Mouse (Mus musculus) embryonic facial prominence, embryonic 14.5 days (tissue): Measurements from ENCODE around the gene Gm28035. TPM values are rescaled to one million over a fixed set of nuclear protein-coding genes. Genes with fewer than 3 reads are reported as not detected.

Experiments used
- ATAC-seq: fragments of 200-750 bp; cut with Nextera tagmentation; 2 replicates; pipeline ENCODE4 v1.8.0; 2017; ENCODE audit warnings: low read depth, moderate number of reproducible peaks, moderate TSS enrichment
- DNase-seq: peaks from one replicate; pipeline ENCODE4 v3.0.0-alpha.2; 2015; ENCODE audit warnings: low spot score
- H3K27ac ChIP-seq: fragments of 300-500 bp; sonication (generic); replicated peaks from 2 replicates; pipeline ENCODE4 v1.5.1; 2014; ENCODE audit warnings: low read depth, mild to moderate bottlenecking, low read length, moderate library complexity
- H3K27me3 ChIP-seq: fragments of 300-500 bp; sonication (generic); replicated peaks from 2 replicates; pipeline ENCODE4 v1.6.1; 2014; ENCODE audit warnings: low read length; ENCODE audit not compliant: control insufficient read depth, insufficient read depth
- H3K36me3 ChIP-seq: fragments of 300-500 bp; sonication (generic); 2 replicates; pipeline ENCODE4 v1.6.1; 2014; ENCODE audit warnings: low read length, mixed read lengths; ENCODE audit not compliant: control insufficient read depth, insufficient read depth
- H3K4me1 ChIP-seq: fragments of 300-500 bp; sonication (generic); 2 replicates; pipeline ENCODE4 v1.6.1; 2014; ENCODE audit warnings: antibody characterized with exemption, low read length; ENCODE audit not compliant: control insufficient read depth, insufficient read depth
- H3K4me2 ChIP-seq: fragments of 300-500 bp; sonication (generic); 2 replicates; pipeline ENCODE4 v1.6.1; 2014; ENCODE audit warnings: low read depth, mild to moderate bottlenecking, low read length, moderate library complexity, mixed read lengths
- H3K4me3 ChIP-seq: fragments of 300-500 bp; sonication (generic); 2 replicates; pipeline ENCODE4 v1.5.1; 2014; ENCODE audit warnings: low read depth, mild to moderate bottlenecking, low read length
- H3K9ac ChIP-seq: fragments of 300-500 bp; sonication (generic); 2 replicates; pipeline ENCODE4 v1.6.1; 2014; ENCODE audit warnings: low read depth, mild to moderate bottlenecking, low read length, moderate library complexity, mixed read lengths
- H3K9me3 ChIP-seq: fragments of 300-500 bp; sonication (generic); 2 replicates; pipeline ENCODE4 v1.6.1; 2016; ENCODE audit warnings: low read length; ENCODE audit not compliant: control insufficient read depth
- WGBS: fragments of 180-500 bp; shearing (Covaris S2); extraction: QIAGEN DNeasy Blood & Tissue Kit; methylation state at CpG from one replicate; pipeline ENCODE4 v1.1.7; 2014; 5-methylcytosine and 5-hydroxymethylcytosine counted together
- polyA plus RNA-seq: library from polyadenylated mRNA; unstranded; fragments of >200 nt; fragmentation: Nextera tagmentation; extraction: Ambion mirVana; gene quantifications from 2 replicates; pipeline ENCODE4 v1.2.1, GENCODE M21; 2014

Gm28035 gene
- polyA plus RNA-seq, 1 experiment from 2014 or later: 0.06 TPM

GRCm38 (mm10) chr2:30287027-30287373, 46.6 kb downstream of the Gm28035 start:
- Histone ChIP-seq H3K9ac (peak overlapping the region; percentile 95), H3K27me3 (no peaks in the 10 kb centered on the region), H3K36me3 (0 out of 2 replicates have a peak, but pooled peaks cover 5% of the 10 kb centered on the region), H3K4me2 (peak overlapping the region; percentile 93), H3K27ac (peak overlapping the region; percentile 70), H3K4me3 (peak overlapping the region; percentile 95), H3K9me3 (no peaks in the 10 kb centered on the region), H3K4me1 (peaks cover 15% of the 10 kb centered on the region)
- 0% methylated on average over 10 of the region's 10 CpGs for WGBS
- ATAC-seq (peak; percentile 21; the same call in 1 of the 2 replicates), DNase-seq (peak; percentile 71)

- no peaks in the 10 kb centered on the region for H3K27me3 ChIP-seq
- no peak for DNase-seq
- no peak overlapping the region for H3K4me3 ChIP-seq
- H3K36me3 ChIP-seq: peaks cover 82% of the 10 kb centered on the region
- no peak overlapping the region for H3K9ac ChIP-seq
- 82% methylated on average over 3 of the region's 3 CpGs for WGBS
- no peaks in the 10 kb centered on the region for H3K4me1 ChIP-seq
- ATAC-seq: no peak
- H3K9me3 ChIP-seq: no peaks in the 10 kb centered on the region
- no peak overlapping the region for H3K4me2 ChIP-seq
- no peak overlapping the region for H3K27ac ChIP-seq
These were observed 59.2 kb downstream of the Gm28035 start for GRCm38 (mm10) chr2:30299525-30299924.

- DNase-seq (no peak), ATAC-seq (no peak)
- no peaks in the 10 kb centered on the region for H3K9me3 ChIP-seq
- no peak overlapping the region for H3K9ac ChIP-seq
- H3K4me1 ChIP-seq: no peaks in the 10 kb centered on the region
- 90% methylated on average over 5 of the region's 5 CpGs for WGBS
- H3K27me3 ChIP-seq: no peaks in the 10 kb centered on the region
- no peak overlapping the region for H3K4me2 ChIP-seq
- no peak overlapping the region for H3K4me3 ChIP-seq
- no peak overlapping the region for H3K27ac ChIP-seq
- peaks cover 86% of the 10 kb centered on the region for H3K36me3 ChIP-seq
These were observed 59.6 kb downstream of the Gm28035 start for GRCm38 (mm10) chr2:30299966-30300365.

GRCm38 (mm10) chr2:30306087-30306486, 65.7 kb downstream of the Gm28035 start:
- Histone ChIP-seq H3K9ac (no peak overlapping the region), H3K4me2 (no peak overlapping the region), H3K4me1 (no peaks in the 10 kb centered on the region), H3K27ac (no peak overlapping the region), H3K27me3 (no peaks in the 10 kb centered on the region), H3K4me3 (no peak overlapping the region), H3K36me3 (peaks cover 100% of the 10 kb centered on the region), H3K9me3 (no peaks in the 10 kb centered on the region)
- WGBS: 94% methylated on average over 7 of the region's 7 CpGs
- ATAC-seq (no peak), DNase-seq (no peak)

GRCm38 (mm10) chr2:30309351-30309750, 69.0 kb downstream of the Gm28035 start:
- no peak overlapping the region for H3K9ac ChIP-seq
- no peaks in the 10 kb centered on the region for H3K9me3 ChIP-seq
- H3K4me1 ChIP-seq: no peaks in the 10 kb centered on the region
- ATAC-seq (no peak), DNase-seq (no peak)
- WGBS: 88% methylated on average over 3 of the region's 3 CpGs
- H3K4me3 ChIP-seq: no peak overlapping the region
- H3K36me3 ChIP-seq: peaks cover 94% of the 10 kb centered on the region
- no peak overlapping the region for H3K4me2 ChIP-seq
- H3K27me3 ChIP-seq: no peaks in the 10 kb centered on the region
- H3K27ac ChIP-seq: no peak overlapping the region

- no peaks in the 10 kb centered on the region for H3K9me3 ChIP-seq
- no peak overlapping the region for H3K9ac ChIP-seq
- H3K36me3 ChIP-seq: peaks cover 94% of the 10 kb centered on the region
- H3K4me1 ChIP-seq: no peaks in the 10 kb centered on the region
- no peaks in the 10 kb centered on the region for H3K27me3 ChIP-seq
- no peak for ATAC-seq
- H3K4me3 ChIP-seq: no peak overlapping the region
- 91% methylated on average over 2 of the region's 2 CpGs for WGBS
- DNase-seq: no peak
- no peak overlapping the region for H3K4me2 ChIP-seq
- H3K27ac ChIP-seq: no peak overlapping the region
These were observed 71.1 kb downstream of the Gm28035 start for GRCm38 (mm10) chr2:30311481-30311880.

GRCm38 (mm10) chr2:30316136-30316535, 75.8 kb downstream of the Gm28035 start:
- H3K4me2 ChIP-seq: no peak overlapping the region
- H3K36me3 ChIP-seq: peaks cover 91% of the 10 kb centered on the region
- DNase-seq: no peak
- H3K9me3 ChIP-seq: no peaks in the 10 kb centered on the region
- no peaks in the 10 kb centered on the region for H3K27me3 ChIP-seq
- 96% methylated on average over 4 of the region's 4 CpGs for WGBS
- no peak overlapping the region for H3K4me3 ChIP-seq
- no peaks in the 10 kb centered on the region for H3K4me1 ChIP-seq
- H3K9ac ChIP-seq: no peak overlapping the region
- H3K27ac ChIP-seq: no peak overlapping the region
- no peak for ATAC-seq

GRCm38 (mm10) chr2:30316955-30317354, 76.6 kb downstream of the Gm28035 start:
- Histone ChIP-seq H3K4me1 (no peaks in the 10 kb centered on the region), H3K9me3 (no peaks in the 10 kb centered on the region), H3K4me2 (no peak overlapping the region), H3K27me3 (no peaks in the 10 kb centered on the region), H3K9ac (no peak overlapping the region), H3K27ac (no peak overlapping the region), H3K4me3 (no peak overlapping the region), H3K36me3 (peaks cover 93% of the 10 kb centered on the region)
- WGBS: 94% methylated on average over 5 of the region's 5 CpGs
- DNase-seq: no peak
- no peak for ATAC-seq

- H3K4me1 ChIP-seq: no peaks in the 10 kb centered on the region
- no peaks in the 10 kb centered on the region for H3K9me3 ChIP-seq
- no peaks in the 10 kb centered on the region for H3K27me3 ChIP-seq
- peaks cover 96% of the 10 kb centered on the region for H3K36me3 ChIP-seq
- no peak overlapping the region for H3K4me2 ChIP-seq
- no peak for DNase-seq
- no peak overlapping the region for H3K4me3 ChIP-seq
- WGBS: 90% methylated on average over 4 of the region's 4 CpGs
- no peak for ATAC-seq
- H3K27ac ChIP-seq: no peak overlapping the region
- no peak overlapping the region for H3K9ac ChIP-seq
These were observed 78.9 kb downstream of the Gm28035 start for GRCm38 (mm10) chr2:30319260-30319659.
